Mouse (Mus musculus): ENCODE measurements at regions not wholly inside any gene's neighbourhood (a gene's known extent, or its start where the extent isn't known, plus 50 kb on each side); places are given as distances from the start of the nearest gene placed in this dataset.

GRCm38 (mm10) chr7:95999189-95999588 lies 171.9 kb upstream of the Tenm4 start:
- no peak overlapping the region for H3K9ac ChIP-seq (ENCODE audit: low read length)
- ATAC-seq (ENCODE audit: low read depth), result no peak
- 78% methylated on average over 4 of the region's 4 CpGs for WGBS
- H3K36me3 ChIP-seq (ENCODE audit: control insufficient read depth, insufficient read depth, low read length), result no peaks in the 10 kb centered on the region
- no peaks in the 10 kb centered on the region for H3K4me1 ChIP-seq (replicated peaks; ENCODE audit: control insufficient read depth, insufficient read depth, low read length)
- H3K27me3 ChIP-seq (ENCODE audit: control insufficient read depth, insufficient read depth, low read depth, low read length), result no peaks in the 10 kb centered on the region
- H3K9me3 ChIP-seq (ENCODE audit: control insufficient read depth, low read length), result no peaks in the 10 kb centered on the region
- no peak overlapping the region for H3K4me3 ChIP-seq (ENCODE audit: low read length)
- H3K4me2 ChIP-seq (ENCODE audit: low read depth, low read length), result no peak overlapping the region
- H3K27ac ChIP-seq (ENCODE audit: low read length), result no peak overlapping the region

GRCm38 (mm10) chr7:96002401-96002800 lies 168.6 kb upstream of the Tenm4 start:
- no peak for ATAC-seq (ENCODE audit: low read depth)
- H3K27ac ChIP-seq (ENCODE audit: low read length), result no peak overlapping the region
- whole genome bisulfite sequencing, result 77% methylated on average over 5 of the region's 5 CpGs

GRCm38 (mm10) chr7:96006299-96006698 lies 164.7 kb upstream of the Tenm4 start:
- no peak overlapping the region for H3K9ac ChIP-seq (ENCODE audit: low read length)
- no peak for ATAC-seq (ENCODE audit: low read depth)

More at GRCm38 (mm10) chr7:96002401-96002800, 168.6 kb upstream of the Tenm4 start:
- Histone ChIP-seq H3K4me2 (ENCODE audit: low read depth, low read length) (no peak overlapping the region), H3K9me3 (ENCODE audit: control insufficient read depth, low read length) (no peaks in the 10 kb centered on the region), H3K36me3 (ENCODE audit: control insufficient read depth, insufficient read depth, low read length) (no peaks in the 10 kb centered on the region), H3K4me3 (ENCODE audit: low read length) (no peak overlapping the region), H3K4me1 (replicated peaks; ENCODE audit: control insufficient read depth, insufficient read depth, low read length) (no peaks in the 10 kb centered on the region), H3K9ac (ENCODE audit: low read length) (no peak overlapping the region), H3K27me3 (ENCODE audit: control insufficient read depth, insufficient read depth, low read depth, low read length) (no peaks in the 10 kb centered on the region)

GRCm38 (mm10) chr7:96013008-96013407 lies 158.0 kb upstream of the Tenm4 start:
- Histone ChIP-seq H3K27ac (ENCODE audit: low read length) (no peak overlapping the region), H3K4me1 (replicated peaks; ENCODE audit: control insufficient read depth, insufficient read depth, low read length) (no peaks in the 10 kb centered on the region), H3K9ac (ENCODE audit: low read length) (no peak overlapping the region), H3K36me3 (ENCODE audit: control insufficient read depth, insufficient read depth, low read length) (no peaks in the 10 kb centered on the region), H3K4me3 (ENCODE audit: low read length) (no peak overlapping the region), H3K9me3 (ENCODE audit: control insufficient read depth, low read length) (no peaks in the 10 kb centered on the region), H3K4me2 (ENCODE audit: low read depth, low read length) (no peak overlapping the region), H3K27me3 (ENCODE audit: control insufficient read depth, insufficient read depth, low read depth, low read length) (no peaks in the 10 kb centered on the region)
- WGBS, result 76% methylated on average over 5 of the region's 5 CpGs
- no peak for ATAC-seq (ENCODE audit: low read depth)

More at GRCm38 (mm10) chr7:96006299-96006698, 164.7 kb upstream of the Tenm4 start:
- Histone ChIP-seq H3K9me3 (ENCODE audit: control insufficient read depth, low read length) (no peaks in the 10 kb centered on the region), H3K4me2 (ENCODE audit: low read depth, low read length) (no peak overlapping the region), H3K27me3 (ENCODE audit: control insufficient read depth, insufficient read depth, low read depth, low read length) (no peaks in the 10 kb centered on the region), H3K27ac (ENCODE audit: low read length) (no peak overlapping the region), H3K4me1 (replicated peaks; ENCODE audit: control insufficient read depth, insufficient read depth, low read length) (no peaks in the 10 kb centered on the region), H3K36me3 (ENCODE audit: control insufficient read depth, insufficient read depth, low read length) (no peaks in the 10 kb centered on the region), H3K4me3 (ENCODE audit: low read length) (no peak overlapping the region)
- WGBS, result 83% methylated on average over 2 of the region's 2 CpGs

- 36% methylated on average over 6 of the region's 6 CpGs for WGBS
- peak; percentile 86 for ATAC-seq (ENCODE audit: low read depth)
Measured at GRCm38 (mm10) chr7:96017112-96017884, 153.7 kb upstream of the Tenm4 start.

GRCm38 (mm10) chr7:96024048-96024447 lies 147.0 kb upstream of the Tenm4 start:
- Histone ChIP-seq H3K36me3 (ENCODE audit: control insufficient read depth, insufficient read depth, low read length) (no peaks in the 10 kb centered on the region), H3K27ac (ENCODE audit: low read length) (no peak overlapping the region), H3K27me3 (ENCODE audit: control insufficient read depth, insufficient read depth, low read depth, low read length) (no peaks in the 10 kb centered on the region), H3K4me3 (ENCODE audit: low read length) (no peak overlapping the region), H3K4me2 (ENCODE audit: low read depth, low read length) (no peak overlapping the region), H3K9me3 (ENCODE audit: control insufficient read depth, low read length) (no peaks in the 10 kb centered on the region), H3K9ac (ENCODE audit: low read length) (no peak overlapping the region), H3K4me1 (replicated peaks; ENCODE audit: control insufficient read depth, insufficient read depth, low read length) (no peaks in the 10 kb centered on the region)
- 92% methylated on average over 3 of the region's 3 CpGs for WGBS
- no peak for ATAC-seq (ENCODE audit: low read depth)

More at GRCm38 (mm10) chr7:96017112-96017884, 153.7 kb upstream of the Tenm4 start:
- no peaks in the 10 kb centered on the region for H3K36me3 ChIP-seq (ENCODE audit: control insufficient read depth, insufficient read depth, low read length)
- H3K27ac ChIP-seq (ENCODE audit: low read length), result no peak overlapping the region
- H3K27me3 ChIP-seq (ENCODE audit: control insufficient read depth, insufficient read depth, low read depth, low read length), result no peaks in the 10 kb centered on the region
- H3K4me3 ChIP-seq (ENCODE audit: low read length), result no peak overlapping the region
- H3K4me2 ChIP-seq (ENCODE audit: low read depth, low read length), result no peak overlapping the region
- H3K9ac ChIP-seq (ENCODE audit: low read length), result no peak overlapping the region
- H3K9me3 ChIP-seq (ENCODE audit: control insufficient read depth, low read length), result no peaks in the 10 kb centered on the region
- no peaks in the 10 kb centered on the region for H3K4me1 ChIP-seq (replicated peaks; ENCODE audit: control insufficient read depth, insufficient read depth, low read length)

GRCm38 (mm10) chr7:96026781-96027418 lies 144.1 kb upstream of the Tenm4 start:
- WGBS, result 51% methylated on average over 6 of the region's 6 CpGs
- Histone ChIP-seq H3K36me3 (ENCODE audit: control insufficient read depth, insufficient read depth, low read length) (no peaks in the 10 kb centered on the region), H3K27me3 (ENCODE audit: control insufficient read depth, insufficient read depth, low read depth, low read length) (no peaks in the 10 kb centered on the region), H3K9me3 (ENCODE audit: control insufficient read depth, low read length) (no peaks in the 10 kb centered on the region), H3K4me1 (replicated peaks; ENCODE audit: control insufficient read depth, insufficient read depth, low read length) (no peaks in the 10 kb centered on the region), H3K27ac (ENCODE audit: low read length) (no peak overlapping the region), H3K4me2 (ENCODE audit: low read depth, low read length) (no peak overlapping the region), H3K4me3 (ENCODE audit: low read length) (no peak overlapping the region), H3K9ac (ENCODE audit: low read length) (no peak overlapping the region)
- peak; percentile 71 for ATAC-seq (ENCODE audit: low read depth)

- no peak overlapping the region for H3K27ac ChIP-seq (ENCODE audit: low read length)
- no peak overlapping the region for H3K9ac ChIP-seq (ENCODE audit: low read length)
- no peaks in the 10 kb centered on the region for H3K27me3 ChIP-seq (ENCODE audit: control insufficient read depth, insufficient read depth, low read depth, low read length)
- H3K4me1 ChIP-seq (replicated peaks; ENCODE audit: control insufficient read depth, insufficient read depth, low read length), result no peaks in the 10 kb centered on the region
- 87% methylated on average over 4 of the region's 4 CpGs for WGBS
- no peak overlapping the region for H3K4me3 ChIP-seq (ENCODE audit: low read length)
- no peaks in the 10 kb centered on the region for H3K9me3 ChIP-seq (ENCODE audit: control insufficient read depth, low read length)
- no peaks in the 10 kb centered on the region for H3K36me3 ChIP-seq (ENCODE audit: control insufficient read depth, insufficient read depth, low read length)
- no peak for ATAC-seq (ENCODE audit: low read depth)
- no peak overlapping the region for H3K4me2 ChIP-seq (ENCODE audit: low read depth, low read length)
Measured at GRCm38 (mm10) chr7:96033636-96034035, 137.4 kb upstream of the Tenm4 start.

- H3K4me1 ChIP-seq (replicated peaks; ENCODE audit: control insufficient read depth, insufficient read depth, low read length), result no peaks in the 10 kb centered on the region
- 48% methylated on average over 2 of the region's 2 CpGs for WGBS
- ATAC-seq (ENCODE audit: low read depth), result no peak
- no peaks in the 10 kb centered on the region for H3K36me3 ChIP-seq (ENCODE audit: control insufficient read depth, insufficient read depth, low read length)
- no peak overlapping the region for H3K27ac ChIP-seq (ENCODE audit: low read length)
- H3K27me3 ChIP-seq (ENCODE audit: control insufficient read depth, insufficient read depth, low read depth, low read length), result no peaks in the 10 kb centered on the region
- H3K9me3 ChIP-seq (ENCODE audit: control insufficient read depth, low read length), result no peaks in the 10 kb centered on the region
- no peak overlapping the region for H3K4me2 ChIP-seq (ENCODE audit: low read depth, low read length)
- H3K9ac ChIP-seq (ENCODE audit: low read length), result no peak overlapping the region
- no peak overlapping the region for H3K4me3 ChIP-seq (ENCODE audit: low read length)
Measured at GRCm38 (mm10) chr7:96035456-96035855, 135.6 kb upstream of the Tenm4 start.
